Comparison of ENCODE assay signal across 14 mouse cellular contexts in genomic region chr11:40362530-40363185, GRCm38 (mm10).
DNase-seq lines count a peak whose midpoint lies in the region; ATAC-seq and TF ChIP-seq lines count a peak whose summit lies in the region.
"Had no signal": no experiment of that assay in that cellular context is flagged by ENCODE, and none has a peak within 500 bp of the region (broad histone marks: within the 10 kb centered on the region; RNA-seq: fewer than 3 reads in every experiment).

No protein-coding gene starts in this region.

- no peaks in the 10 kb centered on the region for H3K4me1 ChIP-seq in kidney, postnatal 0 days (replicated peaks; ENCODE audit: insufficient read depth, low read length)
- no peaks in the 10 kb centered on the region for H3K4me1 ChIP-seq in forebrain, postnatal 0 days (ENCODE audit: insufficient read depth)
- no peaks in the 10 kb centered on the region for H3K4me1 ChIP-seq in intestine, embryonic 15.5 days (replicated peaks)
- H3K4me1 ChIP-seq: limb, embryonic 15.5 days; stomach, embryonic 15.5 days had no signal

- no peak for TF ChIP-seq CTCF in kidney, postnatal 0 days (IDR thresholded peaks at IDR 0.05; ENCODE audit: low read depth)
- no peak for TF ChIP-seq CTCF in brain, embryonic 14.5 days (IDR thresholded peaks at IDR 0.05; ENCODE audit: borderline replicate concordance, extremely low read depth, insufficient read depth, insufficient read length)
- no peak for TF ChIP-seq CTCF in forebrain, postnatal 0 days (IDR thresholded peaks at IDR 0.05; ENCODE audit: low read depth)

- no peak overlapping the region for H3K9ac ChIP-seq in kidney, postnatal 0 days (ENCODE audit: low read depth, low read length)
- H3K9ac ChIP-seq in forebrain, postnatal 0 days: no peak overlapping the region
- H3K9ac ChIP-seq in intestine, embryonic 15.5 days: no peak overlapping the region
- H3K9ac ChIP-seq: limb, embryonic 15.5 days; stomach, embryonic 15.5 days had no signal

- H3K27me3 ChIP-seq in kidney, postnatal 0 days (ENCODE audit: insufficient read depth, low read length): no peaks in the 10 kb centered on the region
- no peaks in the 10 kb centered on the region for H3K27me3 ChIP-seq in forebrain, postnatal 0 days (ENCODE audit: insufficient read depth, low read length)
- H3K27me3 ChIP-seq in intestine, embryonic 15.5 days (replicated peaks): no peaks in the 10 kb centered on the region
- H3K27me3 ChIP-seq: limb, embryonic 15.5 days; stomach, embryonic 15.5 days had no signal

- no peak overlapping the region for H3K4me2 ChIP-seq in kidney, postnatal 0 days (ENCODE audit: low read length)
- H3K4me2 ChIP-seq in forebrain, postnatal 0 days (ENCODE audit: low read depth): no peak overlapping the region
- no peak overlapping the region for H3K4me2 ChIP-seq in intestine, embryonic 15.5 days (replicated peaks)
- H3K4me2 ChIP-seq: limb, embryonic 15.5 days; stomach, embryonic 15.5 days had no signal

- no peaks in the 10 kb centered on the region for H3K9me3 ChIP-seq in kidney, postnatal 0 days (replicated peaks; ENCODE audit: low read length)
- H3K9me3 ChIP-seq in forebrain, postnatal 0 days (ENCODE audit: low read length): no peaks in the 10 kb centered on the region
- H3K9me3 ChIP-seq in intestine, embryonic 15.5 days: no peaks in the 10 kb centered on the region
- H3K9me3 ChIP-seq: limb, embryonic 15.5 days; stomach, embryonic 15.5 days had no signal

- WGBS in kidney, postnatal 0 days: 22% methylated on average over 2 of the region's 2 CpGs
- WGBS in forebrain, postnatal 0 days: 9% methylated on average over 2 of the region's 2 CpGs
- 57% methylated on average over 2 of the region's 2 CpGs for WGBS in intestine, embryonic 15.5 days

- no peaks in the 10 kb centered on the region for H3K36me3 ChIP-seq in kidney, postnatal 0 days (ENCODE audit: insufficient read depth, low read length)
- no peaks in the 10 kb centered on the region for H3K36me3 ChIP-seq in forebrain, postnatal 0 days (ENCODE audit: insufficient read depth)
- H3K36me3 ChIP-seq in intestine, embryonic 15.5 days: no peaks in the 10 kb centered on the region
- H3K36me3 ChIP-seq: limb, embryonic 15.5 days; stomach, embryonic 15.5 days had no signal

- no peak overlapping the region for H3K4me3 ChIP-seq in kidney, postnatal 0 days (replicated peaks; ENCODE audit: low read depth, low read length)
- no peak overlapping the region for H3K4me3 ChIP-seq in forebrain, postnatal 0 days (ENCODE audit: low read depth, low read length)
- no peak overlapping the region for H3K4me3 ChIP-seq in intestine, embryonic 15.5 days (replicated peaks)
- H3K4me3 ChIP-seq: limb, embryonic 15.5 days; stomach, embryonic 15.5 days had no signal

- ATAC-seq in kidney, postnatal 0 days (replicated peaks; ENCODE audit: low FRiP score, low read depth): 0 out of 2 replicates have a peak, but pooled peaks have one; percentile 63
- peak; percentile 55; the same call in 1 of the 2 replicates for ATAC-seq in forebrain, postnatal 0 days
- ATAC-seq in intestine, embryonic 15.5 days: no peak
- ATAC-seq: CD4-positive, CD25-positive, alpha-beta regulatory T cell, adult 4 months had no signal

- H3K27ac ChIP-seq in kidney, postnatal 0 days: no peak overlapping the region
- no peak overlapping the region for H3K27ac ChIP-seq in forebrain, postnatal 0 days (ENCODE audit: low read depth, low read length)
- H3K27ac ChIP-seq in intestine, embryonic 15.5 days: no peak overlapping the region
- H3K27ac ChIP-seq: limb, embryonic 15.5 days; stomach, embryonic 15.5 days had no signal

- no peak for TF ChIP-seq POLR2A in brain, embryonic 14.5 days (IDR thresholded peaks at IDR 0.05; ENCODE audit: borderline replicate concordance, extremely low read depth, insufficient read depth, insufficient read length, poor library complexity, severe bottlenecking)

- peak; percentile 67 for DNase-seq in kidney, postnatal 0 days (ENCODE audit: low spot score)
- no peak for DNase-seq in kidney, adult 9 months
- peak; percentile 84 for DNase-seq in brain, embryonic 14.5 days (ENCODE audit: low read depth)
- peak; percentile 7 for DNase-seq in embryo, embryonic 11 days
- DNase-seq in forebrain, postnatal 0 days: peak; percentile 20
- no peak for DNase-seq in urinary bladder, adult 2 months (ENCODE audit: low spot score)
- DNase-seq: adrenal gland, postnatal 14 days; cerebellum, postnatal 10 days; heart, adult 11 months; thymus, postnatal 14 days had no signal

Comparison
In these comparisons a context has a peak if more than half of its experiments do, and no peak if none do; other contexts are left out.
1. DNase-seq: peak in kidney, postnatal 0 days (single experiment), brain, embryonic 14.5 days (single experiment), embryo, embryonic 11 days (single experiment) and forebrain, postnatal 0 days (single experiment); none in kidney, adult 9 months (single experiment) and urinary bladder, adult 2 months (single experiment).